Mouse (Mus musculus) neural tube, embryonic 13.5 days (tissue): ENCODE results near the gene Elmsan1. TPM values are rescaled to one million over a fixed set of nuclear protein-coding genes. Genes with fewer than 3 reads are reported as not detected.

Experiments
- ATAC-seq: fragments of 200-750 bp; cut with Nextera tagmentation; 2 replicates; pipeline ENCODE4 v1.8.0; 2017; ENCODE audit warnings: low read depth, mild to moderate bottlenecking, moderate TSS enrichment, moderate library complexity
- H3K27ac ChIP-seq: fragments of 300-500 bp; sonication (generic); replicated peaks from 2 replicates; pipeline ENCODE4 v1.5.1; 2015; ENCODE audit warnings: moderate library complexity, mild to moderate bottlenecking, inconsistent platforms
- H3K27me3 ChIP-seq: fragments of 300-500 bp; sonication (generic); 2 replicates; pipeline ENCODE4 v1.6.1; 2015; ENCODE audit warnings: mild to moderate bottlenecking, inconsistent platforms
- H3K36me3 ChIP-seq: fragments of 300-500 bp; sonication (generic); 2 replicates; pipeline ENCODE4 v1.6.1; 2015; ENCODE audit warnings: mild to moderate bottlenecking, inconsistent platforms
- H3K4me1 ChIP-seq: fragments of 300-500 bp; sonication (generic); replicated peaks from 2 replicates; pipeline ENCODE4 v1.6.1; 2015; ENCODE audit warnings: inconsistent platforms
- H3K4me2 ChIP-seq: fragments of 300-500 bp; sonication (generic); 2 replicates; pipeline ENCODE4 v1.6.1; 2015; ENCODE audit warnings: inconsistent platforms, mild to moderate bottlenecking, moderate library complexity
- H3K4me3 ChIP-seq: fragments of 300-500 bp; sonication (generic); 2 replicates; pipeline ENCODE4 v1.5.1; 2015; ENCODE audit warnings: mild to moderate bottlenecking, inconsistent platforms
- H3K9ac ChIP-seq: fragments of 300-500 bp; sonication (generic); 2 replicates; pipeline ENCODE4 v1.6.1; 2015; ENCODE audit warnings: moderate library complexity, mild to moderate bottlenecking, inconsistent platforms
- H3K9me3 ChIP-seq: fragments of 300-500 bp; sonication (generic); 2 replicates; pipeline ENCODE4 v1.6.1; 2016; ENCODE audit warnings: inconsistent platforms
- WGBS: fragments of 180-500 bp; shearing (Covaris S2); methylation state at CpG from one replicate; pipeline ENCODE4 v1.1.7; 2015; 5-methylcytosine and 5-hydroxymethylcytosine counted together
- polyA plus RNA-seq: library from polyadenylated mRNA; unstranded; fragments of >200 nt; fragmentation: Nextera tagmentation; extraction: Ambion mirVana; gene quantifications from 2 replicates; pipeline ENCODE4 v1.2.1, GENCODE M21; 2015

Elmsan1 gene
- polyA plus RNA-seq, 1 experiment from 2014 or later: 4.9 TPM

DNA sequence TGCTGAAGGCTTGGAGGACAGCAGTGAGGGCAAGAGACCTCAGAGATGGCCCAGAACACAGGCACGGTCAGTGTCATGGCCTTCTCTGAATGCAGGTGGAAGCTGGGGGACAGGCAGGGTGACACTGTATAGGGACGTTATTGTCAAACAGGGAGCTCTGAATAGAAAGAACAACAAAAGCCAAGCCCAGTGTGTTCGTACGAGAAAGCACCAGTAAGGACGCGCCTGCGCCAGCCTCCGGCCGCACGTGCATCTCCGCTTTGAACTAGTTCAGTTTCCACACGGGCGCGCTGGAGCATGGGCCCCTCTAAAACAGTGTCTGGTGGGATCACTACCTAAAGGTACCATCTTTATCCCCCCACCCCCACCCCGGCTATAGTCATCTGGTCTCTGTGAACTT lies 68.7 kb downstream of the Elmsan1 start:
- Histone ChIP-seq H3K4me2 (no peak overlapping the region), H3K9ac (peak overlapping the region; percentile 52; the same call in 1 of the 2 replicates), H3K36me3 (peaks cover 32% of the 10 kb centered on the region; the same call in 1 of the 2 replicates), H3K4me3 (no peak overlapping the region), H3K4me1 (peaks cover 28% of the 10 kb centered on the region), H3K27me3 (no peaks in the 10 kb centered on the region), H3K9me3 (no peaks in the 10 kb centered on the region), H3K27ac (no peak overlapping the region)
- WGBS: 46% methylated on average over 15 of the region's 15 CpGs
- ATAC-seq: no peak

GRCm38 (mm10) chr12:84148622-84149012 lies 70.1 kb downstream of the Elmsan1 start:
- WGBS: 5% methylated on average over 10 of the region's 10 CpGs
- Histone ChIP-seq H3K4me1 (peaks cover 28% of the 10 kb centered on the region), H3K9ac (peak overlapping the region; percentile 81), H3K4me2 (peak overlapping the region; percentile 93), H3K36me3 (peaks cover 27% of the 10 kb centered on the region), H3K27ac (peak overlapping the region; percentile 79), H3K4me3 (peak overlapping the region; percentile 67), H3K27me3 (no peaks in the 10 kb centered on the region), H3K9me3 (no peaks in the 10 kb centered on the region)
- peak; percentile 2; the same call in 1 of the 2 replicates for ATAC-seq

GRCm38 (mm10) chr12:84147954-84148621 lies 70.6 kb downstream of the Elmsan1 start, which contains the start of gene Pnma1:
Gene Pnma1 (minus strand): TSS chr12:84148489.
- no peaks in the 10 kb centered on the region for H3K9me3 ChIP-seq
- peaks cover 22% of the 10 kb centered on the region for H3K36me3 ChIP-seq
- H3K4me3 ChIP-seq: peak within 1 kb of the TSS; percentile 67
- peak within 1 kb of the TSS; percentile 93 for H3K4me2 ChIP-seq
- peak within 1 kb of the TSS; percentile 79 for H3K27ac ChIP-seq
- peaks cover 28% of the 10 kb centered on the region for H3K4me1 ChIP-seq
- H3K27me3 ChIP-seq: no peaks in the 10 kb centered on the region
- WGBS: under 1% methylated on average over 50 of the region's 50 CpGs
- peak within 1 kb of the TSS; percentile 81 for H3K9ac ChIP-seq
- peak; percentile 95 for ATAC-seq

- WGBS: 42% methylated on average over 14 of the region's 14 CpGs
- ATAC-seq: no peak
- Histone ChIP-seq H3K9me3 (no peaks in the 10 kb centered on the region), H3K9ac (no peak overlapping the region), H3K36me3 (peaks cover 27% of the 10 kb centered on the region), H3K4me1 (peaks cover under 1% of the 10 kb centered on the region; the same call in 1 of the 2 replicates), H3K27ac (no peak overlapping the region), H3K4me2 (no peak overlapping the region), H3K4me3 (no peak overlapping the region), H3K27me3 (no peaks in the 10 kb centered on the region)
Measured at GRCm38 (mm10) chr12:84142281-84143050, 76.2 kb downstream of the Elmsan1 start.

GRCm38 (mm10) chr12:84141271-84141670 lies 77.4 kb downstream of the Elmsan1 start:
- no peak overlapping the region for H3K4me2 ChIP-seq
- no peak overlapping the region for H3K9ac ChIP-seq
- 93% methylated on average over 4 of the region's 4 CpGs for WGBS
- no peak overlapping the region for H3K27ac ChIP-seq
- H3K4me1 ChIP-seq: no peaks in the 10 kb centered on the region
- no peaks in the 10 kb centered on the region for H3K27me3 ChIP-seq
- peaks cover 36% of the 10 kb centered on the region for H3K36me3 ChIP-seq
- no peak overlapping the region for H3K4me3 ChIP-seq
- ATAC-seq: no peak
- no peaks in the 10 kb centered on the region for H3K9me3 ChIP-seq

- no peaks in the 10 kb centered on the region for H3K27me3 ChIP-seq
- H3K9me3 ChIP-seq: no peaks in the 10 kb centered on the region
- 77% methylated on average over 4 of the region's 4 CpGs for WGBS
- no peak overlapping the region for H3K4me2 ChIP-seq
- H3K36me3 ChIP-seq: peaks cover 47% of the 10 kb centered on the region
- no peak overlapping the region for H3K27ac ChIP-seq
- H3K4me3 ChIP-seq: no peak overlapping the region
- no peak overlapping the region for H3K9ac ChIP-seq
- H3K4me1 ChIP-seq: no peaks in the 10 kb centered on the region
- no peak for ATAC-seq
Measured at GRCm38 (mm10) chr12:84140135-84140534, 78.5 kb downstream of the Elmsan1 start.

DNA sequence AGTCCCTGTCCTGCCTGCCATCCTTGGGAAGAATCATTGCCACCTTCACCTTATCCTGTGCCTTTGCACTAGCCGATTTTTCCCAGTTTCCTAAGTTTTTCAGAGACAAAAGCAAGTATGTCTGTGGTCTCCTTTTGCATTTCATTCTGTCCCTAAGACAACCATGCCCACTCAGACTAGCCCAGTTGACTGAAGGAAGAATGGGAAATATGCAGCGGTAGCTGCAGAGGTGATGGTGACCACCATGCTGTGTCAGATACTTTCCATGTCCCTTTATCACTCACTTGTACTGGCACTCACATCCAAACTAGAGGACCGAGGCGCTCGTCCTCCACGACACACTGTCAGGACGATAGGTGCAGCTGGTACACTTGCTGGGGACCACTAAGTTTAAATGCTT lies 81.5 kb downstream of the Elmsan1 start:
- Histone ChIP-seq H3K4me3 (no peak overlapping the region), H3K27me3 (no peaks in the 10 kb centered on the region), H3K4me2 (no peak overlapping the region), H3K4me1 (no peaks in the 10 kb centered on the region), H3K9me3 (no peaks in the 10 kb centered on the region), H3K9ac (no peak overlapping the region), H3K27ac (no peak overlapping the region), H3K36me3 (peaks cover 47% of the 10 kb centered on the region)
- 93% methylated on average over 7 of the region's 7 CpGs for WGBS
- ATAC-seq: no peak

GRCm38 (mm10) chr12:84132265-84132664 lies 86.4 kb downstream of the Elmsan1 start:
- Histone ChIP-seq H3K4me2 (no peak overlapping the region), H3K9me3 (no peaks in the 10 kb centered on the region), H3K27me3 (no peaks in the 10 kb centered on the region), H3K4me3 (no peak overlapping the region), H3K27ac (no peak overlapping the region), H3K36me3 (peaks cover 56% of the 10 kb centered on the region), H3K9ac (no peak overlapping the region), H3K4me1 (no peaks in the 10 kb centered on the region)
- 53% methylated on average over 3 of the region's 3 CpGs for WGBS
- no peak for ATAC-seq

DNA sequence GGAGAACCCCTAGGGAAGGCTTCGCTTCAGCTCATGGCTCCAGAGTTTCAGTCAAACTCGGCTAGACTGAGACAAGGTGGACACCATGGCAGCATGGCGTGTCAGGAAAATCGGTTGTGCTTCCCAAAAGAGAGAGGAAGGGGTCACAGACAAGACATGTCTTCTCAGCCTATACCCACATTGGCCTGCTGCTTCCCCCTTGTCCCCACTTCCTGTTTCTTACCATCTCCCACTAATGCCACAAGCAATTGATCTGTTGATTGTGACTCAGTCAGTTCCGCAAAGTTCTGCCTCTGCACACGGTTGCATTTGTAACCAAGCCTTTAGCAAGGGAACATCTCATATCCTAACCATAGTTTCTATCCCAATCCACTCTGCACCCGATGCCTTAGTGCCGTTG lies 88.8 kb downstream of the Elmsan1 start:
- ATAC-seq: no peak
- no peak overlapping the region for H3K4me3 ChIP-seq
- no peak overlapping the region for H3K27ac ChIP-seq
- H3K36me3 ChIP-seq: peaks cover 36% of the 10 kb centered on the region
- no peaks in the 10 kb centered on the region for H3K27me3 ChIP-seq
- no peaks in the 10 kb centered on the region for H3K9me3 ChIP-seq
- WGBS: 93% methylated on average over 8 of the region's 8 CpGs
- H3K4me1 ChIP-seq: no peaks in the 10 kb centered on the region
- no peak overlapping the region for H3K4me2 ChIP-seq
- H3K9ac ChIP-seq: no peak overlapping the region

GRCm38 (mm10) chr12:84128576-84128975 lies 90.1 kb downstream of the Elmsan1 start:
- Histone ChIP-seq H3K9me3 (no peaks in the 10 kb centered on the region), H3K9ac (no peak overlapping the region), H3K27ac (no peak overlapping the region), H3K36me3 (peaks cover 36% of the 10 kb centered on the region), H3K4me3 (no peak overlapping the region), H3K4me1 (no peaks in the 10 kb centered on the region), H3K27me3 (no peaks in the 10 kb centered on the region), H3K4me2 (no peak overlapping the region)
- ATAC-seq: no peak
- WGBS: 87% methylated on average over 6 of the region's 6 CpGs

GRCm38 (mm10) chr12:84126899-84127298 lies 91.8 kb downstream of the Elmsan1 start:
- no peak overlapping the region for H3K9ac ChIP-seq
- H3K27me3 ChIP-seq: no peaks in the 10 kb centered on the region
- peaks cover 34% of the 10 kb centered on the region for H3K36me3 ChIP-seq
- no peaks in the 10 kb centered on the region for H3K9me3 ChIP-seq
- no peak overlapping the region for H3K4me3 ChIP-seq
- no peaks in the 10 kb centered on the region for H3K4me1 ChIP-seq
- no peak overlapping the region for H3K27ac ChIP-seq
- WGBS: 81% methylated on average over 2 of the region's 2 CpGs
- H3K4me2 ChIP-seq: no peak overlapping the region
- no peak for ATAC-seq

- Histone ChIP-seq H3K36me3 (peaks cover 30% of the 10 kb centered on the region), H3K27ac (no peak overlapping the region), H3K4me3 (no peak overlapping the region), H3K9me3 (no peaks in the 10 kb centered on the region), H3K27me3 (no peaks in the 10 kb centered on the region), H3K4me1 (no peaks in the 10 kb centered on the region), H3K9ac (no peak overlapping the region), H3K4me2 (no peak overlapping the region)
- 78% methylated on average over 12 of the region's 12 CpGs for WGBS
- ATAC-seq: no peak
Measured at GRCm38 (mm10) chr12:84125892-84126291, 92.8 kb downstream of the Elmsan1 start.
